Mouse (Mus musculus) neural tube, embryonic 10.5 days (tissue): ENCODE data around the gene Mum1.

Experiments
- DNase-seq: peaks from one replicate; pipeline ENCODE4 v3.0.0-alpha.2; 2017; ENCODE audit warnings: low spot score; ENCODE audit errors: extremely low spot score

The Mum1 gene

GRCm38 (mm10) chr10:80226416-80227165, at the start of gene Mum1:
Gene Mum1 (plus strand): TSS chr10:80226434.
- peak; percentile 98 for DNase-seq

- no peak for DNase-seq
Measured at GRCm38 (mm10) chr10:80177441-80178279, 48.6 kb upstream of the Mum1 start.

GRCm38 (mm10) chr10:80179068-80180051, 46.9 kb upstream of the Mum1 start, which contains the start of gene Efna2:
Gene Efna2 (plus strand): TSS chr10:80179482.
- peak; percentile 77 for DNase-seq

- no peak for DNase-seq
Measured at GRCm38 (mm10) chr10:80180288-80180687, 45.9 kb upstream of the Mum1 start.

- DNase-seq = no peak
Measured at GRCm38 (mm10) chr10:80180823-80181222, 45.4 kb upstream of the Mum1 start.

- DNase-seq = no peak
Measured at GRCm38 (mm10) chr10:80182547-80182946, 43.7 kb upstream of the Mum1 start.

GRCm38 (mm10) chr10:80186649-80187048, 39.6 kb upstream of the Mum1 start:
- DNase-seq = no peak

- no peak for DNase-seq
Measured at GRCm38 (mm10) chr10:80187739-80188138, 38.5 kb upstream of the Mum1 start.

- no peak for DNase-seq
Measured at GRCm38 (mm10) chr10:80188453-80189024, 37.7 kb upstream of the Mum1 start.

GRCm38 (mm10) chr10:80189999-80190398, 36.2 kb upstream of the Mum1 start:
- peak; percentile 53 for DNase-seq

- peak; percentile 79 for DNase-seq
Measured at GRCm38 (mm10) chr10:80190491-80191051, 35.7 kb upstream of the Mum1 start.

GRCm38 (mm10) chr10:80193976-80194375, 32.3 kb upstream of the Mum1 start:
- no peak for DNase-seq

GRCm38 (mm10) chr10:80194441-80194840, 31.8 kb upstream of the Mum1 start:
- DNase-seq = no peak

- no peak for DNase-seq
Measured at GRCm38 (mm10) chr10:80196167-80196566, 30.1 kb upstream of the Mum1 start.

- DNase-seq = no peak
Measured at GRCm38 (mm10) chr10:80196778-80197581, 29.3 kb upstream of the Mum1 start.

- DNase-seq = peak; percentile 82
Measured at GRCm38 (mm10) chr10:80199440-80200008, 26.7 kb upstream of the Mum1 start.

GRCm38 (mm10) chr10:80200485-80200884, 25.7 kb upstream of the Mum1 start:
- no peak for DNase-seq

GRCm38 (mm10) chr10:80204055-80204454, 22.2 kb upstream of the Mum1 start:
- no peak for DNase-seq

GRCm38 (mm10) chr10:80207201-80207600, 19.0 kb upstream of the Mum1 start:
- DNase-seq = no peak
